Mouse (Mus musculus) heart, adult 18-20 months (tissue): ENCODE data around the gene Mcu. TPM values are rescaled to one million over a fixed set of nuclear protein-coding genes. Genes with fewer than 3 reads are reported as not detected.
A peak's percentile ranks its signal among the peaks of the same experiment; 100 is the strongest.

ENCODE experiments used
- DNase-seq, 2 experiments: peaks; one replicate each; pipeline ENCODE4 v3.0.0; 2021 to 2022; ENCODE audit warnings: mixed read lengths in 1 of 2
- total RNA-seq, 2 experiments: library from RNA; stranded (reverse); gene quantifications; 2 replicates each; pipeline ENCODE4 v1.2.3; 2021

Mcu gene
- total RNA-seq, 2 experiments from 2014 or later: 21.3 to 22.6 TPM

- DNase-seq: peak; percentile 32 to 47
These were observed 122.4 kb downstream of the Mcu start for GRCm38 (mm10) chr10:59494044-59494443.

DNA sequence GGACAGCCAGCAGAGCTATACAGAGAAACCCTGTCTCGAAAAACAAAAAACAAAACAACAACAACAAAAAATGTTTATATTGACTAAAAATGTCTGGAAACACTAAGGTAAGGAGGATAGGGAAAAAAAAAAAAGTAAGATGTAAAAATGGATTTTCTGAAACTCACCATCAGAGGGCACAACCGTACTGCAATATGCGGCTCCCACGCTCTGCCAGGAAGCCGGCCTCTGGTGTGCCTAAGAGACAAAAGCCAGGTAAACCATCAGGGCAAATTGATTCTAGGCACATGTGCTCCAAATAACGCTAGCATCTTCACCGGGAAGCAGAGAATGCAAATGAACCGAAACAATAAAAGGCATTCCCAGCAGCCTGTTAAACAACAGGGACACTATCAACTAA is 125.6 kb downstream of the Mcu start:
- peak in 1 of 2 experiments; percentile 21 for DNase-seq

- DNase-seq: peak; percentile 39
These were observed 127.1 kb downstream of the Mcu start for GRCm38 (mm10) chr10:59489411-59489810.

- DNase-seq: no peak
These were observed 129.1 kb downstream of the Mcu start for GRCm38 (mm10) chr10:59487351-59487750.

DNA sequence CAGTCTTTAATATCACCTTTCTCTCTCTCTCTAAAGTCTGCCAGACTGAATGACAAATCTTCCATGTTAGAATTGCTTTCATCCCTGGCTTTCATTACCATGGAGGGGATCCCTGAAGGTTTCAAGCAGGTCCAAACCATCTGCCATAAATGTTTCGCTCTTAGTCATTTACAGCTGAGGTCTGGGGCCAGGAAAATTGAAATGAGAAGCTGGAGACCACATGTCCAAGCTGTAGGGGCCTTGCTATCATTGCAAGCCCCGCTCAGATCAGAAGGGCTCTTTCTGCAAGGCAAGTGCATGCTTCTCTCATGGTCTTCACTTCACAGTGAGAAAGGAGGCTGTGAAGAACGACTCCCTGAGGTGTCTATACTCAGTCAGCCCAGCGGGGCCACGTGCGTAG is 132.2 kb downstream of the Mcu start:
- DNase-seq: no peak

DNA sequence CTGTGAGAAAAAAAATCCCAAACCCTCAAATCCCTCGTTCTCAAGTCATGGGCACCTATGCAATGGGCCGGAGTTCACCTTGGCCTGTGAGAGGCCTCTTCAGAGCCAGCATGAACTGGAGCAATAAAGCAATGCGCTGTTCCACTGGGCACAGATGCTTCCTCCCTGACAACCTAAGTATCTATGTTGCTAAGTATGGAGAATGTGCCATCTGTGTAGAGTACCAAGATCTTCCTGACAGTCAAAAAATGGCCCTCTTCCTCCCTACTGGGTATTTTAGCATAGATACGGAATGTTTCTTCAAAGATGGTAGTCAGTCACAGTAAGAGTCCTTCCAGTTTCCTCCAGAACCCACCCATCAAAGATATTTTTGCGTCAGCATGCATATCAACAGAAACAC is 135.1 kb downstream of the Mcu start:
- no peak for DNase-seq

GRCm38 (mm10) chr10:59470451-59470850 is 146.0 kb downstream of the Mcu start:
- peak; percentile 62 to 63 for DNase-seq

DNA sequence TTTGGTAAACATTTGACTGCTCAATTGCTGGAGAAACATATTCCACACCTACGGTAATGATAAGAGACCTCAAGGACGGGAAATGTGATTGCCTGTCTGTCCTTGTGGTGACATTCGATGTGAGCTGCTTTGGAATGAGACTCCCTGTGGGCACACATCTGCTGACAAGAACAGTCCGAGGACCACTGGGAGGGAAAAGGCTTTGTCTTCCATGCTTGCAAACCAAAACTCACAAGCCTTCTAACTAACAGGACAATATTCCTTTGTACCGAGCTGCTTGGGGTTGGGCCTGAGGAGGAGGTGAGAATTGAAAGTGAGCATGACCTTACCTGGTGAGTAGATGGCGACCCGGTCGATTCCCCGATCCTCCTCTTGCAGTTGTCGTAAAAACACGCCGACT is 149.2 kb downstream of the Mcu start:
- no peak for DNase-seq

GRCm38 (mm10) chr10:59466626-59467025 is 149.9 kb downstream of the Mcu start:
- DNase-seq: no peak

- DNase-seq: no peak
These were observed 150.9 kb downstream of the Mcu start for GRCm38 (mm10) chr10:59465546-59465945.

DNA sequence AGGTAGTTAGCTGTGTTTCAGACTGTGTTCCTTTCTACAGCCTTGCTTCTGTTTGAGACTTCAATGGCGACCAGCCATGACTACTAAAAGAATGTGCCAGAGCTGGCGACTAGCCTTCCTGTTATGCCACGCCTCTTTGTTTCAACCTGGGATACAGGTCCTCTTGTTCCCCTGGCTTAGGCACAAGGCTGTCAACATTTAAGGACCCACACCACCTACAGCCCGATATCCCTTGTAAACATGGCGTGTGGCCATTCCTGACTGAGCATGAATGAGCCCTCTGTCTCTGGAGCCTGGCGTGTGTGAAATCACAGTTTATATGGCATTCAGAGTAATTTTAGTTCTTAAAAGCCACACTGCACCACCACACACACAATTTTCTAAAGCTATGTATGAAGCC is 154.2 kb downstream of the Mcu start:
- no peak for DNase-seq

GRCm38 (mm10) chr10:59459767-59460166 is 156.7 kb downstream of the Mcu start:
- DNase-seq: no peak

GRCm38 (mm10) chr10:59454631-59455030 is 161.9 kb downstream of the Mcu start:
- DNase-seq: no peak

DNA sequence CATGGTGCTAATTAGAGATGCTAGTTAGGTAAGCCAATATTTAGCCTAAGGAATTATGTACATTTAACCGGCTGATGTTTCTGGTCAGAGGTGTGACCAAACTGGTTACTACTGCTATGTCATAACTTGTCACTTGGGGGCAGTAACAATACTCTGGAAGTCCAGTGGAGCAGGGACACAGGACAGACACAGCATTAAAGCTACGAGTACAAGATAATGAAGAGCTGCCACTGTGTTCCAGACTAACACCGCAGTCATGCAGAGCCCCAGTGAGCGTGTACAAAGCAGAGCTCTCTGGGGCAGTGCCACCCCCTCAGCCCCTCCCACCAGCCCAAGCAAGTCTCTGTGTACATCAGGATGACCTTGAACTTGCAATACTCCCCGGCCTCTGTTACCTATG is 164.7 kb downstream of the Mcu start:
- DNase-seq: peak; percentile 18 to 45

- DNase-seq: no peak
These were observed 168.9 kb downstream of the Mcu start for GRCm38 (mm10) chr10:59447546-59447945.

GRCm38 (mm10) chr10:59446911-59447437 is 169.5 kb downstream of the Mcu start:
- DNase-seq: no peak

DNA sequence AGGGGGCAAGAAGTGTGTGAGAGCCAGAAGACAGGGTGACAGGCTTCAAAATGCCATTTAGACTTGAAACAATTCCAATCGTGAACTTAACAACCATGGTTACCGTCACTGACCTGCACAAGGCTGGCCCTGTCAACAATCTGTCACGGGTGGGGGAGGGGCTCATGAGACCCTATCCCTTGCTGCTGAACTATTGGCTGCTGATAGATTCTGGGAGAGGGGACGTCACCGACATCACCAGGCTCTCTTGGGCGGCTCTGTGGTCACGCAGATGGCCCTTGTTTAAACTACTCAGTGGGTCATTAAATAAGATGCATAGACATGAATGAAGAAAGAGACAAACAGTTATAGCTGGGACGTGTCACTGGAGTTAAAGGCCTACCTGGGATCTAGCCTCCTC is 171.9 kb downstream of the Mcu start:
- no peak for DNase-seq

DNA sequence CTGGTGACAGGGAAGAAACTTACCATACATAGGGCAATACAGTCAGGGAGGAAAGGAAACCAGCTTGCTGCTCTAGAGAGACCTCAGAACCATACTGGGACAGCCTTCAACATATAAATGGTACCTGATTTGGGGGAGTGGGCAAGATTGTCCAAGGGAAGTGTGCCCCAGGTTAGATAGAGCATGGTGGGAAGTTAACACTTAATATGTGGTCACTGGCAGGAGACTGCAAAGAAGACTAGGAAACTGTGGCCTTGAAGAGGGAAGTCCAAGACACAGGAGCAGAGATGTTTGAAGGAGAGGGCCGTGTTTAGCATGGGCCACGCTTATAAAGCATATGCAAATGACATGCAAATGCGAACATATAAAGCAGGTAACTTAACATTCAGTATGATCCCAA is 172.4 kb downstream of the Mcu start:
- DNase-seq: no peak

GRCm38 (mm10) chr10:59443212-59443611 is 173.3 kb downstream of the Mcu start:
- peak; percentile 19 to 24 for DNase-seq

DNA sequence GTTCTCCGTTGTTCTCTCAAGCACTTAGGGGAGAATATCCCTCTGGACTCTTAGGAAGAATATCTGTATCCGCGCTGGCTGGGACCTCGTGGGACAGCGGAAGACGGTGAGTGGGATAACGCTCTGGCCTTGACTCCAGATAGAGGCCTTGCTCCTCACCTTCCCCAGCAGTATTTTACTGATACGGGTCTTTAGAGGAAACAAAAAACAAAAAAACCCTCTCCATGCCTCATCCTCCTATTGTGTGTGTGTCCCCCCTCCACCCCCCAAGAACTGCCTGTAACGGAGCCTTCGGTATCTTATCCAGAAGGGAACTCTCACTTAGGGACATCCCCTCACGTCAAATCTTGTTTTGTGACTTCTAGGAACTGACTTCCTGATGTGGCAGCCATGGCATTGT is 174.8 kb downstream of the Mcu start, which contains the start of gene Oit3:
Gene Oit3 (minus strand): TSS at position 44 of the 400 bp plus-strand sequence.
- DNase-seq: no peak

- no peak for DNase-seq
These were observed 176.3 kb downstream of the Mcu start for GRCm38 (mm10) chr10:59440177-59440576.

- DNase-seq: peak; percentile 71 to 77
These were observed 177.0 kb downstream of the Mcu start for GRCm38 (mm10) chr10:59439508-59439931.

GRCm38 (mm10) chr10:59438651-59439050 is 177.8 kb downstream of the Mcu start:
- no peak for DNase-seq

DNA sequence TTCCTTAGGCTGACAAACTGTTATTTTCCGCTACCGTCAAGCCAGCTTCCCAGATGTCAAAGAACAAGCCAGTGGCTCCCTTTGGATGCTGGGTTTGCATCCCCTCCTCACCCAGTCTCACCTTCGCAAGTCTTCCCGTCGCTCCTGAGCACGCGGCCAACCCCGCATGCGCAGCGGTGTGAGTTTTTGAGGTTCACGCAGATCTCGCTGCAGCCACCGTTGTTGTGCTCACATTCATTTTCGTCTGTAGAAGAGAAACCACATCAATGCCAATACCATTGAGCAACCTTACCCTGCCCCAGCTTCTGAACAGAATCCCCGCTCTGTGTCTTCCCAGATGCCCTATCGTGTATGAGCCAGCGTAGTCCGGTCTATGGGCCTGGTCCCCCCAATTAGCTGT is 180.7 kb downstream of the Mcu start:
- no peak for DNase-seq

DNA sequence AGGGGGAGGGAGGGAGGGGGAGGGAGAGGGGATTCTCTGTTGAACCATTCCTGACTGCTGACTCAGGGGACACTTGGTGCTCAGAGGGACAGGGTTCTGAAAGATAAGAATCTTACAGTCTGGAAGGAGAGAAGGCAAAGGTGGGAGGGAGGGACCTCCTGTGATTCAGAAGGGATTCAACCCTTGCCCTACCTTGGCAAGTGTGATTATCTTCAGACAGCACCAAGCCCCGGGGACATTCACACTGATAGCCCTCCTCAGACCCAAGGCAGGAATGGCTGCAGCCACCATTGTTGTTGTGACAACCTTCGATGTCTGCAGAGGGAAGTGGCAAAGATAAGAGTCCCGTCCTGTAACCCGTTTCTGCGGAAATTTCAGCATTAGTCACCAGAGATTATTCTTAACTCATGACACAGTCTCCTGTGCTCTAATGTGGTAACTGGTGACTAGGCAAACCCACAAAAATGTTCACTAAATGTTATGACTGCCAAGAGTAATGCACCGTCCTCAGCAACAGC is 185.7 kb downstream of the Mcu start:
- DNase-seq: peak in 1 of 2 experiments; percentile 18
